In the genomic region with DNA sequence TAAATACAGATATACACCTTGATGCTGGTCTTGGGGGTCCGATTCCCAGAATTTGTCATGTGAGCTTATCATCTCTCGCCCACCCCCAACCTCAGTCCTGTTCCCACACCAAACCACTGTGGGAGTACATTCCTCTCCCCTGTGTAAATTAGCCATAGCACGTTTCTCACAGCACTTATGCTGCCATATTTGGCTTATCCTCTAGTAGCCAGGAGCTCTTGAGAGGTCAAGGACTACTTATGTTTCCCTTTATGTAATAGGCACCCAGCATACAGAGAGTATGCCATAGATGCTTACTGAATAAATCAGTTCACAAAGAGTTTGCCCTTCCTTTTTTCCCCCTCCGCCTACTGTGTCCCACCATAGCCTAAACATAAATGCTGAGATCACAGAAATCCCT, we compare ENCODE assay signal across 27 mouse cellular contexts.
A peak's percentile ranks its signal among the peaks of the same experiment; 100 is the strongest.
DNase-seq lines count a peak whose midpoint lies in the region; ATAC-seq lines count a peak whose summit lies in the region.
"Had no signal": no experiment of that assay in that cellular context is flagged by ENCODE, and none has a peak within 500 bp of the region (broad histone marks: within the 10 kb centered on the region; RNA-seq: fewer than 3 reads in every experiment).

No protein-coding gene starts in this region.

- H3K9ac ChIP-seq in heart, embryonic 15.5 days, result no peak overlapping the region
- no peak overlapping the region for H3K9ac ChIP-seq in lung, embryonic 16.5 days (ENCODE audit: low read length)
- H3K9ac ChIP-seq in midbrain, embryonic 15.5 days, result no peak overlapping the region
- H3K9ac ChIP-seq: hindbrain, embryonic 12.5 days; intestine, embryonic 15.5 days; liver, embryonic 13.5 days; midbrain, embryonic 12.5 days had no signal

- H3K27me3 ChIP-seq in heart, embryonic 10.5 days (ENCODE audit: insufficient read depth, poor library complexity, severe bottlenecking), result no peaks in the 10 kb centered on the region
- H3K27me3 ChIP-seq in heart, embryonic 15.5 days, result no peaks in the 10 kb centered on the region
- H3K27me3 ChIP-seq in lung, embryonic 16.5 days (ENCODE audit: control insufficient read depth, insufficient read depth, low read depth, low read length), result no peaks in the 10 kb centered on the region
- no peaks in the 10 kb centered on the region for H3K27me3 ChIP-seq in midbrain, embryonic 15.5 days (replicated peaks)
- H3K27me3 ChIP-seq: CH12.LX; hindbrain, embryonic 12.5 days; intestine, embryonic 15.5 days; liver, embryonic 13.5 days; midbrain, embryonic 12.5 days had no signal

- no peak for DNase-seq in heart, embryonic 10.5 days (ENCODE audit: low spot score)
- no peak for DNase-seq in heart, adult 9 months (ENCODE audit: low spot score in 2 of 2)
- DNase-seq in heart, adult 18-20 months, result no peak
- DNase-seq in lung, postnatal 36 days, result peak; percentile 85
- DNase-seq: adrenal gland, adult 8-10 months; cerebellum, adult 2 months; cerebellum, postnatal 14 days; kidney, adult 2 months; kidney, postnatal 36 days; layer of hippocampus, postnatal 36 days; left cerebral cortex, postnatal 4 days; liver, embryonic 13.5 days; retina, postnatal 1 day; right cerebral cortex, postnatal 14 days; thymus, postnatal 14 days had no signal

- peak overlapping the region; percentile 86 for H3K27ac ChIP-seq in heart, embryonic 10.5 days
- H3K27ac ChIP-seq in heart, embryonic 15.5 days, result peak overlapping the region; percentile 63
- H3K27ac ChIP-seq in lung, embryonic 16.5 days (ENCODE audit: low read length), result peak overlapping the region; percentile 83
- no peak overlapping the region for H3K27ac ChIP-seq in midbrain, embryonic 15.5 days
- H3K27ac ChIP-seq: hindbrain, embryonic 12.5 days; hindbrain, postnatal 0 days; intestine, embryonic 15.5 days; layer of hippocampus, adult 2 months; liver, embryonic 13.5 days; midbrain, embryonic 12.5 days had no signal

- no peaks in the 10 kb centered on the region for H3K9me3 ChIP-seq in heart, embryonic 10.5 days
- no peaks in the 10 kb centered on the region for H3K9me3 ChIP-seq in heart, embryonic 15.5 days (replicated peaks)
- no peaks in the 10 kb centered on the region for H3K9me3 ChIP-seq in lung, embryonic 16.5 days (ENCODE audit: control insufficient read depth, low read length)
- H3K9me3 ChIP-seq in midbrain, embryonic 15.5 days, result no peaks in the 10 kb centered on the region
- H3K9me3 ChIP-seq: hindbrain, embryonic 12.5 days; intestine, embryonic 15.5 days; liver, embryonic 13.5 days; megakaryocyte, embryonic 14.5 days; midbrain, embryonic 12.5 days had no signal

- peaks cover 70% of the 10 kb centered on the region for H3K4me1 ChIP-seq in heart, embryonic 10.5 days
- H3K4me1 ChIP-seq in heart, embryonic 15.5 days (replicated peaks), result peaks cover 59% of the 10 kb centered on the region
- H3K4me1 ChIP-seq in lung, embryonic 16.5 days (replicated peaks; ENCODE audit: control insufficient read depth, insufficient read depth, low read length), result peaks cover 40% of the 10 kb centered on the region
- peaks cover 13% of the 10 kb centered on the region for H3K4me1 ChIP-seq in midbrain, embryonic 15.5 days
- H3K4me1 ChIP-seq: liver, embryonic 13.5 days had no signal

- no peak overlapping the region for H3K4me2 ChIP-seq in heart, embryonic 15.5 days
- no peak overlapping the region for H3K4me2 ChIP-seq in lung, embryonic 16.5 days (ENCODE audit: low read depth, low read length)
- H3K4me2 ChIP-seq in midbrain, embryonic 15.5 days, result no peak overlapping the region
- H3K4me2 ChIP-seq: hindbrain, embryonic 12.5 days; intestine, embryonic 15.5 days; liver, embryonic 13.5 days; midbrain, embryonic 12.5 days had no signal

- H3K36me3 ChIP-seq in heart, embryonic 10.5 days, result no peaks in the 10 kb centered on the region
- no peaks in the 10 kb centered on the region for H3K36me3 ChIP-seq in heart, embryonic 15.5 days
- H3K36me3 ChIP-seq in lung, embryonic 16.5 days (ENCODE audit: control insufficient read depth, insufficient read depth, low read length), result no peaks in the 10 kb centered on the region
- H3K36me3 ChIP-seq in midbrain, embryonic 15.5 days (replicated peaks), result no peaks in the 10 kb centered on the region
- H3K36me3 ChIP-seq: hindbrain, embryonic 12.5 days; intestine, embryonic 15.5 days; liver, embryonic 13.5 days; midbrain, embryonic 12.5 days had no signal

- ATAC-seq in heart, embryonic 15.5 days (replicated peaks; ENCODE audit: insufficient number of reproducible peaks, insufficient read depth, low FRiP score, low read depth), result no peak; the same call in 1 of the 2 replicates
- peak; percentile 82 for ATAC-seq in lung, embryonic 16.5 days (ENCODE audit: low read depth)
- no peak for ATAC-seq in midbrain, embryonic 15.5 days (replicated peaks)
- ATAC-seq: forebrain, embryonic 16.5 days; hindbrain, postnatal 0 days; intestine, embryonic 15.5 days had no signal

- WGBS in heart, embryonic 10.5 days, result 58% methylated on average over 4 of the region's 4 CpGs
- WGBS in heart, embryonic 15.5 days, result 46% methylated on average over 4 of the region's 4 CpGs
- 65% methylated on average over 4 of the region's 4 CpGs for WGBS in lung, embryonic 16.5 days
- WGBS in midbrain, embryonic 15.5 days, result 85% methylated on average over 4 of the region's 4 CpGs

- no peak overlapping the region for H3K4me3 ChIP-seq in heart, embryonic 10.5 days
- H3K4me3 ChIP-seq in heart, embryonic 15.5 days, result no peak overlapping the region
- no peak overlapping the region for H3K4me3 ChIP-seq in lung, embryonic 16.5 days (ENCODE audit: low read length)
- no peak overlapping the region for H3K4me3 ChIP-seq in midbrain, embryonic 15.5 days
- H3K4me3 ChIP-seq: erythroblast, embryonic 14.5 days; hindbrain, embryonic 12.5 days; intestine, embryonic 15.5 days; layer of hippocampus, adult 2 months; liver, embryonic 13.5 days; megakaryocyte, embryonic 14.5 days; midbrain, embryonic 12.5 days had no signal
